Mouse (Mus musculus) gastrocnemius, postnatal 14 days (tissue): Measurements from ENCODE around the gene Crat. TPM values are rescaled to one million over a fixed set of nuclear protein-coding genes. Genes with fewer than 3 reads are reported as not detected.
A peak's percentile ranks its signal among the peaks of the same experiment; 100 is the strongest.

ENCODE experiments used
- DNase-seq: peaks from one replicate; pipeline ENCODE4 v3.0.0; 2021; ENCODE audit warnings: mixed read lengths
- intact Hi-C: fragments of 180-260 bp; cut with DNase I; formaldehyde crosslinking; loops from one replicate; pipeline ENCODE4 v1.15.1; 2025; ENCODE audit warnings: low total_unique reads
- total RNA-seq, 2 experiments: library from RNA; stranded (reverse); gene quantifications; 2 replicates each; pipeline ENCODE4 v1.2.3; 2021

The Crat gene
- total RNA-seq, 2 experiments from 2014 or later, result 251 to 325 TPM

DNA sequence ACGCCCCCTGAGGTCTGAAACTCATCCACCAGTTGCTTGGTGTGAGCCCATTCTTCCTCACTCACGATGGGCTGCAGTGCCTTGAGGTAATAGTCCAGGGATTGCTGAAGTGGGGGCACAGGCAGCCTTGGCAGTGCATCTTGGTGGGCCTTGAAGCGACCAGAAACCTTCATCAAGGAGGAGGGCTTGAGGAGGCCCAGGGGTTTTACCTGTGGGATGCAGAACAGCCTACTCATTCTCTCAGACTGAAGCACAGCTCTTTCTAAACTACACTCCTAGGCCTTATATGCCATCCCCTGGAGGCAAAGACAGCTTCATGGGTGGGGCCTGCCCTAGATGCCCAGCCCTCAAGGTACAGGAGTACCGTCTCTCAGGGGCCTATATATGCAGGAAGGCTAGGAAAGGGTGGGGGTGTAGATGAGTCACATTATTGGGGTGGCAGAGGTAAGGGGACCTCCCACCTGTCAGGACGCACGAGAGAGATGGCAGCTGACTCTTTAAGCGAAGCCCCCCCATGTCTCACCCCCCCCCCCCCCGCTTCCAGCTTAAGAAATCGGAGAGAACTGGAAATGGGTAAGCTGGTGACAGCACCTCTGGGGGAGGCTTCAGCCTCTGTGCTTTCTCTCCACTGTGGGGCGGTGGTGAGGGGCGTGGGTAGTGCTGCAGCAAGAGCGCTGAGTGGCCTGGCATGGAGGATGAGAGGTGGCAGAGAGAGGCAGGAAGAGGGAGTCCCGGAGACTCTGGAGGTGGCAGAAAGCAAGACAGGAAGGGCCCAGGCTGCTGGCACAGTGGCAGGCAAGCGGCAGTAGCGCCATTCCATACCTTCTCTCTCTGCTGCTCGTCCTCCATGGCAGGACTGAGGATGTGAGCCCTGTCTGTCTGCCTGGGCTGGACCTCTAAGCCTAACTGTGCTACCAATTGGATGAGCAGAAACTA, 2.3 kb downstream of the Crat start:
- intact Hi-C loops, result no loop called here
- DNase-seq, result no peak

- intact Hi-C loops, result no loop called here
- peak; percentile 52 for DNase-seq
Observed at GRCm38 (mm10) chr2:30409454-30410176, 6.0 kb downstream of the Crat start.

DNA sequence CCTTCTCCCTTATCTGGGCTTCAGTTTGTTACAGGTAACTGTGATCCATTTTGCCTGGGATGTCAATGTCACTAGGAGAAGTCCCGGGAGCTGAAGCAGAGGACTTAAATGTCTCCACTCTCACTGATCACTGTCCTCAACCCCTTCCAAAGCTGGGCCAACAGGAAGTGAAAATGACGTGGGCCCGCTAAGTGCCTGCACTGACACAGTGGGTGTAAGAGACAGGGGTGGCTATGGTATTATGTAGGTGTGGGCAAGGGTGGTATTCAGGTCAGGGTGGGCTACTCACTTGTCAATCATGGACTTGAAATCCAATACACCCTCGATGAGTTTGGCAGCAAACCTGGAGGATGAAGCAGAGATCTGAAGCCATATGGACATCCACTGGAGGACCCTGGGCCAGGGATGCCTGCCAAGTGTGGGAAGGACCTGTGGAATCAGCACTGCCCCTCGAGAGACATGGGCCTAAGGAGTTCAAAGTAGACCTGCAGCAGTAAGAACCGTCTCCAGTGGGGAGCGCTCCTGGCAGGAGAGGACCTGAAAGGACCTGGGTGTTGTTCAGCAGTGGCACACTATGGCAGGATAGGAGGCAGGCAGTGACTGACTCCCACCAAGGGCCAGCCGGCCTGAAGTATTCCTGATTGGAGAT, 7.0 kb downstream of the Crat start:
- no peak for DNase-seq
- intact Hi-C loops, result no loop called here

GRCm38 (mm10) chr2:30407778-30408177, 7.8 kb downstream of the Crat start:
- no peak for DNase-seq
- intact Hi-C loops, result no loop called here

- no peak for DNase-seq
- intact Hi-C loops, result no loop called here
Observed at GRCm38 (mm10) chr2:30407221-30407620, 8.4 kb downstream of the Crat start.

GRCm38 (mm10) chr2:30403870-30404269, 11.7 kb downstream of the Crat start:
- no peak for DNase-seq
- intact Hi-C loops, result no loop called here

GRCm38 (mm10) chr2:30402843-30403242, 12.8 kb downstream of the Crat start:
- intact Hi-C loops, result no loop called here
- DNase-seq, result no peak

- intact Hi-C loops, result no loop called here
Observed at GRCm38 (mm10) chr2:30402351-30402826, 13.2 kb downstream of the Crat start.

GRCm38 (mm10) chr2:30401581-30401980, 14.0 kb downstream of the Crat start:
- DNase-seq, result no peak
- intact Hi-C loops, result no loop called here

More at GRCm38 (mm10) chr2:30402351-30402826, 13.2 kb downstream of the Crat start:
- DNase-seq, result peak; percentile 70

DNA sequence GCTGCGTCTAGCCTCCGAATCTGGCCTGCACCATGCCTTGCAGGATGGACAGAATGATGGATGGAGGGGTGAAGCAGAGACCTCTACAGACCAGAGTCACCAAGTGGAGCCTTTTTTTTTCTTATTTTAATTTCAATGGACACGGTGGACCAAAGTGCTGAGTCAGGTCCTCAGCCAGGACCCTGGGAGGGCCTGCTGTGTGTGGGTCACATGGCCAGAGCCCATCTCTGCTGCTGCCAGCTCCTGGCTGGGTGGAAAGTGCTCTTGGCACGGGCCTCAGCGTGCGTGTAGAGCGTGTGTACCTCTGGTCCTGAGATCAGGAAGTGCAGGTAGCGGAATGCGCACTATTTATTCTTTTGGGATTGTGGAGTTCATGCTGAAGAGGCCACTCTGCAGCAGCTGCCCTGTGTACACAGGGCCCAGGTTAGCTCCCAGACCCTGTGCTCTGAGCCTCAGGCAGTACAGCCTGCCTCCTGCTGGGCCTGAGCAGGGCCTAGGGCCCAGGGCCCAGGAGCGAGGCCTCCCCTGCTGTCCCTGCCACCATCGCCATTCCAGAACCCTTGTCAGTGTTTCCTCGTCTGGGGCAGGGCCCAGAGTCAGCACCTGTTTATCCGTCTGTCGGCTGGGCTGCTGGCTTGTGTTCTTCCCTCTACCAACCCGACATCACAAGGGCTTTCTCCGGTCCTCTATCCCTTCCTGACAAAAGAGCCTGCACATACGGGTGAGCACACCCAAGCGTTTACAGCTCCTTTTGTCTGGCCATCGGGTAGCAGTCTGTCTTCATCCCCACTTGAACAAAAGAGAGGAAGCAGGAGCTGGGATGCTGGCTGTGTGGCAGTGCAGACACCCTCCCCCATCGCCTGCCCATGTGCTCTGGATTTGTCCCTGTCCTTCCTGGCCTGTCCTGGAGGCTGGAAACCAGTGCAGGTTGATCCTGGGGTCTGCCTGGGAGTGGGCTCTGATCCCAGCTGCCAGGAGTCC, 16.1 kb downstream of the Crat start:
- intact Hi-C loops, result no loop called here
- no peak for DNase-seq

GRCm38 (mm10) chr2:30397986-30398512, 17.6 kb downstream of the Crat start:
- no peak for DNase-seq
- intact Hi-C loops, result no loop called here

DNA sequence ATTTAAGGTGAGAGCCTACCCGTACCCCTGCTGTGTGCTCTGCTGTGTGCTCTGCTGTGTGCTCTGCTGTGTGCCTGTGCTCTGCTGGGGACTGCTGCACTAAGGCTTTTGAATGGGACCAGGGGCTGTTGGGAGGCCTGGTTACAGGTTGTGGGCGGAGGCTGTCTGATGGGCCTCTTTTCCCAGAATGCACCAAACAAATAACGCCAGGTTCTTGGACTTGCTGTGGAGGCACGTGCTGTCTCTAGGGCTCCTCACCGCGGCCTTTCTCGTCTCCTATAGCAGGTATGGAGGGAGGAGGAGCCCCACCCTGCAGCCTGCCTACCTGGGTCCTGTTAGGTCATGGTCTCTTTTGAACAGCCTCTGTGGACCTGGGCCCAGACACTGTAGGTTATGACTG, 19.4 kb downstream of the Crat start:
- intact Hi-C loops, result no loop called here
- DNase-seq, result no peak

DNA sequence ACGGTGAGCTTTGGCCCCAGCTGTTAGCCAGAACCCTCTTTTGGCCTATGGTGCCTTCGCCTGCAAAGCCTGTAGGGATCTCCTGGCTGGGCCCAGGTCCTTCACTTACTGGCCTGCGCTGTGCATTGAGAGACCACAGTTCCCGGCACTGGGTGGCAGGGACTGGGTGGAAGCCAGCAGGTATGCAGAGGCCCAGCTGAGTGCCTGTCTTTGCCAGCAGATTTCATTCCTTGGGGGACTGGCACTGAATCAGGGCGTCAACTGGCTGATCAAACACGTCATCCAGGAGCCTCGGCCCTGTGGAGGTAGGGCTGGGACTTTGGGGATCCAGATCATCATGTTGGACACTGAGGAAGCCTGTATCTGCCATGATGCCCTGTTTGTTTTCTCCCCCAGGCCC, 19.9 kb downstream of the Crat start:
- DNase-seq, result no peak
- intact Hi-C loops, result no loop called here

GRCm38 (mm10) chr2:30393370-30393656, 22.3 kb downstream of the Crat start:
- intact Hi-C loops, result no loop called here

DNA sequence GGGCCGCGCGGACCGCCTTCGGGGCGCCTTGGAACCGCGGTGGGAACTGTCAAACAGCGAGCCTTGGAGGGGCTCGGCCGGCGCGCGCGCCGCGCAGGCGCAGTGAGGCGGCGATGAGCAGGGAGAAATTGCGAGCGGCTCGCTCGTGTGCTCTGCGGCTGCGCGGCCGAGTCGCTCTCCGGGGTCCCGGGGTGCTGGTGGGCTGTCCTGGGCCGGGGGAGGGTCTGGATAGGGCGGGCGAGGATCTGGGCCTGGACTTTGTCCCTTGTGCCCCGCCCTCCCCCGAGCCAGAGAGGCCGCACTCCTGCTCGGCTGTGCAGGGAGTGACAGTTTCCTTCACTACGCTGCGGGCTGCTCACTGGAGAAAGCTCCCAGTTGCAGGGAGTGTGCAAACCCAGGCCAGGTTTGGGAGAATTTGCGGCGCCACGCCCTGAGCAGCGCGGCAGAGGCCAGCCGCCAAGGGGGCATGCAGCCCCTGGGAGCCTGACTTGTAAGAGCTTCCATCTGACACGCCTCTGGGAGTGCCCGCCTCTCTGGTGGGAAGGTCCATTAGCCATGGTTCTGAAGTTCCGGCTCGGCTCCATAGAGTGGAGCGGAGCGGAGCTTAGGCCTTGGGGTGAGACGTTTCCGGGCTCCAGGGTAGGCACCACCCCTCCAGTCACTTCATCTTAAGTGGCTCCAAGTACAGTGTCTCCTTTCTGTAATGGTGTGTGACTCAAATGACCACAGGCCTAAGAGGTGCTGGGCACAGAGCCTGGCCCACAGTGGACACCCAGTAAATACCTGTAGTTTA, 22.8 kb downstream of the Crat start:
- intact Hi-C loops, result no loop called here
- DNase-seq, result peak; percentile 79

More at GRCm38 (mm10) chr2:30393370-30393656, 22.3 kb downstream of the Crat start:
- DNase-seq, result no peak

- DNase-seq, result peak; percentile 98
- intact Hi-C loops, result no loop called here
Observed at GRCm38 (mm10) chr2:30392114-30392576, 23.5 kb downstream of the Crat start, which contains the start of gene Dolpp1. Gene Dolpp1, plus strand, starts transcription at chr2:30392254.

DNA sequence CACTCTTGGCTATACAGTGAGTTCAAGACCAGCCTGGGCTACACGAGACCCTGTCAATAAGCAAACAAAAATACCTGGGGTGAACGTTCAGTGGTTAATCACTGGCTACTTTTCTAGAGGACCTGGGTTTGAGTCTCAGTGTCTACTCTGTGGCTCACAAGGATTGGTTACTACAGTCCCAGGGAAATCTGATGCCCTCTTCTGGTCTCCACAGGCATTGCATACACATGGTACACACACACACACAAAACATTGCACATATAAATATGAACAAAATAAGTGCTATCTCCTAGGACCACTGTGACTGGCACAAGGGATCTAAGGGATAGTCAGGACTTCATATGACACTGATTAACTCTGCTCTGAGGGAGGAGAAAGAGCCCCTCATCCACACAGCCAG, 26.6 kb downstream of the Crat start:
- no peak for DNase-seq
- intact Hi-C loops, result no loop called here

GRCm38 (mm10) chr2:30386913-30387312, 28.7 kb downstream of the Crat start:
- intact Hi-C loops, result no loop called here
- DNase-seq, result no peak
